Mouse (Mus musculus) heart, embryonic 15.5 days (tissue): ENCODE measurements around the gene Henmt1. TPM values are rescaled to one million over a fixed set of nuclear protein-coding genes. Genes with fewer than 3 reads are reported as not detected.
A peak's percentile ranks its signal among the peaks of the same experiment; 100 is the strongest.

ENCODE experiments used
- ATAC-seq: fragments of 200-750 bp; cut with Nextera tagmentation; replicated peaks from 2 replicates; pipeline ENCODE4 v1.8.0; 2017; ENCODE audit warnings: low read depth, moderate TSS enrichment; ENCODE audit not compliant: insufficient number of reproducible peaks, insufficient read depth, low FRiP score
- H3K27ac ChIP-seq: fragments of 300-500 bp; sonication (generic); 2 replicates; pipeline ENCODE4 v1.5.1; 2015; ENCODE audit warnings: mild to moderate bottlenecking, inconsistent platforms
- H3K27me3 ChIP-seq: fragments of 300-500 bp; sonication (generic); 2 replicates; pipeline ENCODE4 v1.6.1; 2015; ENCODE audit warnings: inconsistent platforms
- H3K36me3 ChIP-seq: fragments of 300-500 bp; sonication (generic); 2 replicates; pipeline ENCODE4 v1.6.1; 2015; ENCODE audit warnings: mild to moderate bottlenecking, inconsistent platforms
- H3K4me1 ChIP-seq: fragments of 300-500 bp; sonication (generic); replicated peaks from 2 replicates; pipeline ENCODE4 v1.6.1; 2015; ENCODE audit warnings: inconsistent platforms
- H3K4me2 ChIP-seq: fragments of 300-500 bp; sonication (generic); 2 replicates; pipeline ENCODE4 v1.6.1; 2015; ENCODE audit warnings: inconsistent platforms, mild to moderate bottlenecking, moderate library complexity
- H3K4me3 ChIP-seq: fragments of 300-500 bp; sonication (generic); 2 replicates; pipeline ENCODE4 v1.5.1; 2015; ENCODE audit warnings: mild to moderate bottlenecking, inconsistent platforms
- H3K9ac ChIP-seq: fragments of 300-500 bp; sonication (generic); 2 replicates; pipeline ENCODE4 v1.6.1; 2015; ENCODE audit warnings: mild to moderate bottlenecking, inconsistent platforms
- H3K9me3 ChIP-seq: fragments of 300-500 bp; sonication (generic); replicated peaks from 2 replicates; pipeline ENCODE4 v1.6.1; 2016; ENCODE audit warnings: inconsistent platforms
- WGBS: fragments of 180-500 bp; shearing (Covaris S2); methylation state at CpG from one replicate; pipeline ENCODE4 v1.1.7; 2015; ENCODE audit warnings: mixed read lengths; 5-methylcytosine and 5-hydroxymethylcytosine counted together
- polyA plus RNA-seq: library from polyadenylated mRNA; unstranded; fragments of >200 nt; fragmentation: Nextera tagmentation; extraction: Ambion mirVana; gene quantifications from 2 replicates; pipeline ENCODE4 v1.2.1, GENCODE M21; 2015

Gene Henmt1
- polyA plus RNA-seq, 1 experiment from 2014 or later = not detected

DNA sequence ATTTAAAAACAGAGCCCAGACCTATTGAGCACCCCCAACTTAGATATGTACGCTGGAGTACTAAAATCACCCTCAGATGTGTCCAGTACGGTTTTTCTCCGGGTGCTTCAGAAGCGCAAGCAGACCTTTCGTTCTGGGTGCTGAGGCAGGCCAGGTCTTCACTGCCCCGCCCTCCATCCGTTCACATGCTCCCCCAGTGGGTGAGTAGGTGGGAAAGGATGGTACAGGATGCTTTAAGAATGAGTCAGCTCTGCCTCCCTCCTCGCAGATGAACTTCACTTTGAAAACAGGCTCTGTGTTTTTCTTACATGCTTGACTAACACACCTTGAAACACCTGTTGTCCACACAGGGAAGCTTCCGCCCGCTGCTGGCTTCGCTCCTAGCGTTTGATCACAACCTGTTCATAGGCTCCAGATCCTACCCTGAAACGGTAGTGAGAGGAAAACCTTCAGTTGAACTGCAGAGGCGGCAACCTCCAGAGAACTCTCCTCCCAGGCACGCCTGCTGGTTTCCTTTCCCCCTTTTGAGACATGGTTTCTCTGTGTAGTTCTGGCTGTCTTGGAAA, 35.3 kb downstream of the Henmt1 start:
- Histone ChIP-seq H3K27ac (no peak overlapping the region), H3K9me3 (no peaks in the 10 kb centered on the region), H3K9ac (no peak overlapping the region), H3K27me3 (no peaks in the 10 kb centered on the region), H3K4me1 (no peaks in the 10 kb centered on the region), H3K36me3 (peaks cover 24% of the 10 kb centered on the region; the same call in 1 of the 2 replicates), H3K4me2 (no peak overlapping the region), H3K4me3 (no peak overlapping the region)
- WGBS = 79% methylated on average over 15 of the region's 15 CpGs
- ATAC-seq = no peak

DNA sequence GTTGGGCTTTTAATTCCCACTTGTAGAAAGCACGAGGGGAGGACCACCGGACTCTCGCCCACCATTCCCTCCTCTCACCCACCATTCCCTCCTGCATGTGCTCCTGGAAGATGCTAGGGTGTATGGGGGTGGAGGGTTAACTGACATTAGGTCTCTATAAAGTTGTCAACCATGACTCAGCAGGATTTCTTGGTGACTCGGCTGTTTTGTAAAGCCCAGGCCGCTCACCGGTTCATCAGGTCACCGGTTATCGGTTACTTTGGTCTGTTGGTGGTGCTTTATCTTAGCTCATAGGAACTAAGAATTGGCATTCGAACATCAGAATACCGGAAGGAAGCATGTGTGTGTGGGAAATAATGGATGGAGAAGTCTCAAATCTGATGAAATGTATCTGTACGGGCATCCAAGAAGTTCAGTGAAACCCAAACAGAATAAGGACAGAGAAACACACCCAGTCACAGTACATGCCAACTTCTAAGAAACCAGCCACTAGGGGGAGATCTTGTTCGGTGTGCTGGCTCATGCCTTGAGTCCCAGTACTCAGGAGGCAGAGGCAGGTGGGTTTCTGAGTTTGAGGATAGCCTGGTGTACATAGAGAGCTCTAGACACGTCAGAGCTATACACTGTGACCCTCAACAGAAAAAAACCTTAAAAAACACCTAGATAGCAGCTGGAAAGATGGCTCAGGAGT, 37.8 kb downstream of the Henmt1 start:
- H3K36me3 ChIP-seq = peaks cover 27% of the 10 kb centered on the region; the same call in 1 of the 2 replicates
- no peak overlapping the region for H3K4me3 ChIP-seq
- WGBS = 96% methylated on average over 13 of the region's 13 CpGs
- H3K4me1 ChIP-seq = no peaks in the 10 kb centered on the region
- no peak overlapping the region for H3K4me2 ChIP-seq
- no peak for ATAC-seq
- H3K27me3 ChIP-seq = no peaks in the 10 kb centered on the region
- no peaks in the 10 kb centered on the region for H3K9me3 ChIP-seq
- no peak overlapping the region for H3K9ac ChIP-seq
- H3K27ac ChIP-seq = no peak overlapping the region

GRCm38 (mm10) chr3:108981946-108982345, 42.3 kb downstream of the Henmt1 start:
- no peak overlapping the region for H3K4me3 ChIP-seq
- WGBS = 71% methylated on average over 6 of the region's 6 CpGs
- peaks cover 27% of the 10 kb centered on the region; the same call in 1 of the 2 replicates for H3K36me3 ChIP-seq
- no peaks in the 10 kb centered on the region for H3K9me3 ChIP-seq
- no peak overlapping the region for H3K9ac ChIP-seq
- no peak overlapping the region for H3K4me2 ChIP-seq
- no peaks in the 10 kb centered on the region for H3K27me3 ChIP-seq
- H3K27ac ChIP-seq = no peak overlapping the region
- no peaks in the 10 kb centered on the region for H3K4me1 ChIP-seq
- no peak for ATAC-seq

- ATAC-seq = no peak
- 36% methylated on average over 5 of the region's 5 CpGs for WGBS
These were observed 44.3 kb downstream of the Henmt1 start for GRCm38 (mm10) chr3:108983989-108984388.

DNA sequence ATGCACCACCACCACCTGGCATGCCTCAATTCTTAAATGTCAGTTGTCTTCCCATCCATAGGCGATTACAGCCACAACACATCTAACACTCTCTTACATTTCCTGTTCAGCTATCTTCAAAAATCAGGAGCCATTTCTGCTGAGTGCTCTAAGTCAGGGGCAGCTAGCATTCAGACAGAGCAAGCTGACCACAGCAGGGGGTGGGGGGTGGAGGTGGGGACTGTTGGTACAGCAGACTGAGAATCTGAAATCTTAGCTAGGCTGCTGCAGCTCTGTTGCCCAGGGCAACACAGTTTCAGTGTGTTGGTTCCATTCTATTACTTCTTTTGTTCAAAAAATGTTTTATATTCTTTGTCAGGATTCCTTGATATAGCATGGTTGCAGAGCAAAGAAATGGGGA, 46.9 kb downstream of the Henmt1 start:
- no peak overlapping the region for H3K4me3 ChIP-seq
- H3K27ac ChIP-seq = no peak overlapping the region
- no peak overlapping the region for H3K4me2 ChIP-seq
- WGBS = 66% methylated on average over 1 of the region's 1 CpGs
- no peak overlapping the region for H3K9ac ChIP-seq
- H3K9me3 ChIP-seq = no peaks in the 10 kb centered on the region
- no peaks in the 10 kb centered on the region for H3K36me3 ChIP-seq
- no peaks in the 10 kb centered on the region for H3K4me1 ChIP-seq
- ATAC-seq = no peak
- H3K27me3 ChIP-seq = no peaks in the 10 kb centered on the region

More at GRCm38 (mm10) chr3:108983989-108984388, 44.3 kb downstream of the Henmt1 start:
- Histone ChIP-seq H3K27ac (no peak overlapping the region), H3K36me3 (peaks cover 12% of the 10 kb centered on the region; the same call in 1 of the 2 replicates), H3K9me3 (no peaks in the 10 kb centered on the region), H3K4me3 (no peak overlapping the region), H3K9ac (no peak overlapping the region), H3K4me1 (no peaks in the 10 kb centered on the region), H3K4me2 (no peak overlapping the region), H3K27me3 (no peaks in the 10 kb centered on the region)

DNA sequence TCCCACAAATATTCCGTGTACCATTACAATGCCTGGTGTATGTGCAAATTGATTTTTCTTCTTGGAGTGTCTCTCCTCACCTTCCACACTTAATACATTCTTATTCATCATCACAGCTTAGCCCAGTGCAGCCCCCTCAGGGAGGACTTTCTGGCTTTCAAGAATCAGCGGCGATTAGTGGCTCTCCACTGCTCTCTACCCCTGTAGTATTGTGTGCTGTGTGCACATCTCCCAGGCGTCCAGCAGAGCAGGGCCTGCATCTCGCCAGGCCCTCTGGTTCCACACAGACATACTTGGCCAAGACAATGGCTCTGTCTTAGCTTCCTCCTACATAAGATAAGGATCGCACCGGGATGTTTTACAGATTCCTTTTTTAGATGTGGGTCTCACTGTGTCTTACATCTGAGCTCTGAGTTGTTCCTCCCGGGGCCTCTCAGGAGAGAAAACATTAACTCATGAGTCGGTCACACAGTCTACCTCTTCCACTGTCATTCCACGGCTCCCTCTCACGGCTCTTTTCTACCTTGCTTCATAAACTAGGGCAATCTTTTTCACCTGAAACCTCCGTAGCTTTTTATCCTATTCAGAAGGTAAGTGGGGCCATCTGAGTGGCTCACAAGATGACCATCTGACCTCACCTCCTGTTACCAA, 47.5 kb downstream of the Henmt1 start:
- Histone ChIP-seq H3K4me3 (no peak overlapping the region), H3K4me2 (no peak overlapping the region), H3K36me3 (no peaks in the 10 kb centered on the region), H3K4me1 (no peaks in the 10 kb centered on the region), H3K9ac (no peak overlapping the region), H3K9me3 (no peaks in the 10 kb centered on the region), H3K27ac (no peak overlapping the region), H3K27me3 (no peaks in the 10 kb centered on the region)
- 73% methylated on average over 12 of the region's 12 CpGs for WGBS
- no peak for ATAC-seq

GRCm38 (mm10) chr3:108989971-108990548, 50.4 kb downstream of the Henmt1 start:
- Histone ChIP-seq H3K9me3 (no peaks in the 10 kb centered on the region), H3K4me2 (no peak overlapping the region), H3K4me1 (no peaks in the 10 kb centered on the region), H3K36me3 (no peaks in the 10 kb centered on the region), H3K9ac (no peak overlapping the region), H3K4me3 (no peak overlapping the region), H3K27ac (no peak overlapping the region), H3K27me3 (no peaks in the 10 kb centered on the region)
- no peak for ATAC-seq
- 76% methylated on average over 9 of the region's 9 CpGs for WGBS

GRCm38 (mm10) chr3:108994477-108994876, 54.8 kb downstream of the Henmt1 start:
- Histone ChIP-seq H3K9me3 (no peaks in the 10 kb centered on the region), H3K4me2 (no peak overlapping the region), H3K36me3 (no peaks in the 10 kb centered on the region), H3K27ac (no peak overlapping the region), H3K9ac (no peak overlapping the region), H3K27me3 (no peaks in the 10 kb centered on the region), H3K4me3 (no peak overlapping the region), H3K4me1 (no peaks in the 10 kb centered on the region)
- 82% methylated on average over 2 of the region's 2 CpGs for WGBS
- no peak for ATAC-seq

DNA sequence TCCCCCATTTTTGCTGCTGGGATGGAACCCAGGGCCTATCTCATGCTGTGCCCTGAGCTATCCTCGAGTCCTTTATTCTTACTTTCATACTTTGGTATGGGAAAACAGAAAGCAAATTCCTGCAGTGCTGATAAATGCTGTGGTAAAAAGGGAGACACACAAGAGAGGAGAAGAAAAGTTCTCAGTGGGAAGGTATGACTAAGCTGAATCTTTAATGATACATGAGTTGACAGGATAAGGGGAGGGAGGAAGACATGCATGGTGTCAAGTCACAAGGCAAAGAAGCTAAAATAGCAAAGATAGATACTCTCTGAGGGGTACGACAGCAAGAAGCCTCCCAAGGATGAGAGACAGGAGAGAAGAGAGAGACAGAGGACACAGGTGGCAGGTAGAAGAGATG, 55.7 kb downstream of the Henmt1 start:
- ATAC-seq = no peak
- no peaks in the 10 kb centered on the region for H3K9me3 ChIP-seq
- no peak overlapping the region for H3K4me3 ChIP-seq
- H3K27me3 ChIP-seq = no peaks in the 10 kb centered on the region
- no peak overlapping the region for H3K4me2 ChIP-seq
- WGBS = 60% methylated on average over 2 of the region's 2 CpGs
- H3K36me3 ChIP-seq = no peaks in the 10 kb centered on the region
- H3K4me1 ChIP-seq = no peaks in the 10 kb centered on the region
- H3K9ac ChIP-seq = no peak overlapping the region
- H3K27ac ChIP-seq = no peak overlapping the region

- no peaks in the 10 kb centered on the region for H3K27me3 ChIP-seq
- peak; percentile 60; the same call in 1 of the 2 replicates for ATAC-seq
- H3K9me3 ChIP-seq = no peaks in the 10 kb centered on the region
- WGBS = 40% methylated on average over 11 of the region's 11 CpGs
- H3K4me2 ChIP-seq = 0 out of 2 replicates have a peak overlapping the region, but pooled peaks have one; percentile 13
- no peaks in the 10 kb centered on the region for H3K36me3 ChIP-seq
- no peak overlapping the region for H3K4me3 ChIP-seq
- 0 out of 2 replicates have a peak overlapping the region, but pooled peaks have one; percentile 12 for H3K27ac ChIP-seq
- H3K4me1 ChIP-seq = no peaks in the 10 kb centered on the region
- H3K9ac ChIP-seq = no peak overlapping the region
These were observed 57.6 kb downstream of the Henmt1 start for GRCm38 (mm10) chr3:108997284-108997683.

DNA sequence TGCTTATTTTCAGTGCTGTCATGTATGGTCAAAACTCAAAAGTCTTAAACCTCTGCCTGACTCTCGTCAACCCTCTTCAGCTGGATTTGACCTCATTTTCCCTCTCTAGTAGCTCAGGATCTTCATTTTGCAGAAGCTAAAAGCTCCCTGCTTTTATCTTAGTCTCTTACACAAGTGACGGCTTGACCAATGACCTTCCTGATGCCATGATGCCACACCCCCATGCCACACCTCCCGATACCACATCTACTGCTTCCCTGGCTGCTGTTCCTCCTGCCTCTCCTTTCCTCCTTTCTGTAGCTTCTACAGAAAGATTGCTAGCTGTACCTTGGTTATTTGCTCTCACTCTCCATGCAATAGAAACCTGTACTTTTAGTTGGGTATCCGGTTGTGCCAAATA, 58.1 kb downstream of the Henmt1 start:
- 0 out of 2 replicates have a peak overlapping the region, but pooled peaks have one; percentile 13 for H3K4me2 ChIP-seq
- 0 out of 2 replicates have a peak overlapping the region, but pooled peaks have one; percentile 12 for H3K27ac ChIP-seq
- H3K4me1 ChIP-seq = no peaks in the 10 kb centered on the region
- 54% methylated on average over 4 of the region's 4 CpGs for WGBS
- H3K27me3 ChIP-seq = no peaks in the 10 kb centered on the region
- no peaks in the 10 kb centered on the region for H3K9me3 ChIP-seq
- no peaks in the 10 kb centered on the region for H3K36me3 ChIP-seq
- H3K4me3 ChIP-seq = no peak overlapping the region
- ATAC-seq = no peak
- H3K9ac ChIP-seq = no peak overlapping the region
